Mouse (Mus musculus): ENCODE measurements around the gene Cfap206.

Gene Cfap206

GRCm38 (mm10) chr4:34673721-34674120 is 56.3 kb downstream of the Cfap206 start:
- no peak for DNase-seq (ENCODE audit: low read depth in 2 of 2, low spot score in 2 of 2)

DNA sequence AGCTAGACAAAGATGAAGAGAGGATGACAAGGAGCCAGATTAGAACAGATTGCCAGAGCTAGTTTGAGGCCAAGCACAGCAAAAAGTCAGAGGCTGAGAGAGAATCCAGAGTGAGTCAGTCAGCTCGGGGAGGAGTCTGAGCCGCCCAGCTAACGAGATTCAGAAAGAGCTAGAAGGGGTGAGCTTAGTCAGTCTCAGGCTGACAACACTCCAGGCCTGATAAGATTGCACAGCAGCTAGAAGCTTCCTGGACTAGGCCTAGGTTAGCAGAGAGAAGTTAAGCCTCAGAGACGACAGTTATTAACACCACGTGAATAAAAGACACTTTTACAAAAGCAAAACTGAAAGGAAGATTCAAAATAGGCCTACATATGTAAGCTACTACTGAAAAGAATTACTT is 62.1 kb downstream of the Cfap206 start:
- no peak for DNase-seq (ENCODE audit: low read depth in 2 of 2, low spot score in 2 of 2)

- no peak for DNase-seq (ENCODE audit: low read depth in 2 of 2, low spot score in 2 of 2)
Measured at GRCm38 (mm10) chr4:34661927-34662326, 68.1 kb downstream of the Cfap206 start.

DNA sequence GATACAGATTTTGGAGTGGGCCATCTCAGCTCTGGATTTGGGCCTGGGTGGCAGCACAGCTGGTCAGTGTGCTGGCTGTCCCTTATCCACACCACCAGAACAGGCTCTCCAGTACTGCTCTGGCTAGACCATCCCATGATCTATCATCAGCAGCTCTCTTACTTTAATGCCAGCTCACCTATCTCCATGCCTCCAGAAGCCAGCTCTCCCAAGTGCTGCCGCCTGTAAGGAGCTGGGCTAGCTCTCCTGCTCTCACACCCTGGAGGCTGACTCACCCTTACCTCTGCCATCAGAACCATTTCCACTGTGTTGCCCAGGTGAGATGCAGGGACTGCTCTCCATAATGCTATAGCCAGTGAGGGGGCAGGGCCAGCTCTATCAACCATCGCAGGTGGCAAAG is 68.5 kb downstream of the Cfap206 start:
- no peak for DNase-seq (ENCODE audit: low read depth in 2 of 2, low spot score in 2 of 2)

GRCm38 (mm10) chr4:34659012-34659411 is 71.0 kb downstream of the Cfap206 start:
- DNase-seq (ENCODE audit: low read depth in 2 of 2, low spot score in 2 of 2) = no peak

DNA sequence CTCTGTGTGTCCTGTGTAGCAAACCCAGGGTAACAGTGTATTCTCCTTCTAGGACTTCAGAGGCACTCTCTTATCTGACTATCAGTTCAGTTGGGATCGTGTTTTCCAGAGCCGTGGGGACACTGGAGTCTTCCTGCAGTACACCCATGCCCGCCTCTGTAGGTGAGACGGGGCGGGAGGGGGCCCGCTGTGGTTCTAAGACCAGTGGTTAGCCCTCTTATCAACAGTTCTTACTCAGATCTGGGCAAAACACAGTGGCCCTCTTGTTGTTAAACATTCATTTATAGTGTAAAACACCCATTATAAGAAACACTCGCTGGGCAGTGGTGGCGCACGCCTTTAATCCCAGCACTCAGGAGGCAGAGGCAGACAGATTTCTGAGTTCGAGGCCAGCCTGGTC is 73.9 kb downstream of the Cfap206 start:
- no peak for DNase-seq (ENCODE audit: low read depth in 2 of 2, low spot score in 2 of 2)

DNA sequence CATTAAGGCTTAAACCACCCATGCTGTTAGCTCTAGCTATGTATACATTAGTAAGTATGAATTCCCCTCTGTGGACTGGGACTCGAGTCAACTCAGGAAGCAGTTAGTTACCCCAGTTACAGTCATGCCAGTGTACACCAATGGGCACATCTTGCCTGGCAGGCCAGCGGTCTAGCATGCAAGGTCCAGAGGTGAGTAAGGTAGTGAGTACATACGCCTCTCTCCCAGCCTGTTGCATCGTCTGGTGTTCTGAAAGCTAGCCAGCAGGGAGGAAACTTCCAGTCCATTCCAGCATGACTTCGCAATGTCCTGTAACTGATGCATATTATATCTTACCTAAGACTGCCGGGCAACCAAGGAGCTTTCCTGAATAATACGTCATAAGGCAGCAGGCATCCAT is 76.8 kb downstream of the Cfap206 start:
- no peak for DNase-seq (ENCODE audit: low read depth in 2 of 2, low spot score in 2 of 2)

GRCm38 (mm10) chr4:34644779-34645178 is 85.2 kb downstream of the Cfap206 start:
- no peak for DNase-seq (ENCODE audit: low read depth in 2 of 2, low spot score in 2 of 2)

GRCm38 (mm10) chr4:34640731-34641130 is 89.3 kb downstream of the Cfap206 start:
- DNase-seq (ENCODE audit: low read depth in 2 of 2, low spot score in 2 of 2) = no peak

GRCm38 (mm10) chr4:34639745-34640364 is 90.2 kb downstream of the Cfap206 start:
- no peak for DNase-seq (ENCODE audit: low read depth in 2 of 2, low spot score in 2 of 2)
